Mouse (Mus musculus) limb, embryonic 14.5 days (tissue): ENCODE measurements around the gene Akap8. TPM values are rescaled to one million over a fixed set of nuclear protein-coding genes. Genes with fewer than 3 reads are reported as not detected.

Experiments used
- ATAC-seq: fragments of 200-750 bp; cut with Nextera tagmentation; 2 replicates; pipeline ENCODE4 v1.8.0; 2017; ENCODE audit warnings: low read depth, moderate number of reproducible peaks, moderate TSS enrichment; ENCODE audit not compliant: low FRiP score
- DNase-seq: peaks from one replicate; pipeline ENCODE4 v3.0.0-alpha.2; 2015; ENCODE audit warnings: low spot score
- H3K27ac ChIP-seq: fragments of 300-500 bp; sonication (generic); replicated peaks from 2 replicates; pipeline ENCODE4 v1.5.1; 2014; ENCODE audit warnings: low read depth, mild to moderate bottlenecking, low read length, moderate library complexity, mixed read lengths
- H3K27me3 ChIP-seq: fragments of 300-500 bp; sonication (generic); 2 replicates; pipeline ENCODE4 v1.6.1; 2014; ENCODE audit warnings: low read length, mixed read lengths; ENCODE audit not compliant: control insufficient read depth, insufficient read depth
- H3K36me3 ChIP-seq: fragments of 300-500 bp; sonication (generic); 2 replicates; pipeline ENCODE4 v1.6.1; 2014; ENCODE audit warnings: mild to moderate bottlenecking, low read length, moderate library complexity, mixed read lengths; ENCODE audit not compliant: control insufficient read depth, insufficient read depth
- H3K4me1 ChIP-seq: fragments of 300-500 bp; sonication (generic); 2 replicates; pipeline ENCODE4 v1.6.1; 2014; ENCODE audit warnings: antibody characterized with exemption, low read length, mixed read lengths; ENCODE audit not compliant: control insufficient read depth, insufficient read depth
- H3K4me2 ChIP-seq: fragments of 300-500 bp; sonication (generic); replicated peaks from 2 replicates; pipeline ENCODE4 v1.6.1; 2014; ENCODE audit warnings: low read depth, mild to moderate bottlenecking, low read length, moderate library complexity; ENCODE audit not compliant: severe bottlenecking
- H3K4me3 ChIP-seq: fragments of 300-500 bp; sonication (generic); replicated peaks from 2 replicates; pipeline ENCODE4 v1.5.1; 2014; ENCODE audit warnings: low read length
- H3K9ac ChIP-seq: fragments of 300-500 bp; sonication (generic); 2 replicates; pipeline ENCODE4 v1.6.1; 2014; ENCODE audit warnings: mild to moderate bottlenecking, low read depth, low read length, moderate library complexity; ENCODE audit not compliant: severe bottlenecking
- H3K9me3 ChIP-seq: fragments of 300-500 bp; sonication (generic); 2 replicates; pipeline ENCODE4 v1.6.1; 2016; ENCODE audit warnings: low read length; ENCODE audit not compliant: control insufficient read depth
- POLR2A ChIP-seq: fragments of 200-500 bp; IDR thresholded peaks from 2 replicates; pipeline ENCODE4 v1.8.0; 2012; ENCODE audit warnings: inconsistent platforms, mild to moderate bottlenecking, moderate library complexity, borderline replicate concordance; ENCODE audit not compliant: insufficient read depth, insufficient read length; ENCODE audit errors: extremely low read depth
- WGBS: fragments of 180-500 bp; shearing (Covaris S2); extraction: QIAGEN DNeasy Blood & Tissue Kit; methylation state at CpG from one replicate; pipeline ENCODE4 v1.1.7; 2014; 5-methylcytosine and 5-hydroxymethylcytosine counted together
- polyA plus RNA-seq, 2 experiments: library from polyadenylated mRNA; depleted of rRNA in 1 of 2; stranded (reverse) in 1 of 2; unstranded in 1 of 2; fragments of >200 nt; fragmentation: Nextera tagmentation in 1 of 2; extraction: Ambion mirVana in 1 of 2; gene quantifications; 2 replicates each; pipeline versions ENCODE4 v1.2.1 to v1.2.3; 2012 to 2014

Akap8 gene
- polyA plus RNA-seq, 2 experiments: 36.9 to 108 TPM

GRCm38 (mm10) chr17:32353696-32354095, 32.7 kb upstream of the Akap8 start:
- peaks cover 5% of the 10 kb centered on the region for H3K4me1 ChIP-seq
- H3K4me3 ChIP-seq: no peak overlapping the region
- H3K27ac ChIP-seq: no peak overlapping the region
- no peaks in the 10 kb centered on the region for H3K9me3 ChIP-seq
- H3K27me3 ChIP-seq: no peaks in the 10 kb centered on the region
- WGBS: 68% methylated on average over 4 of the region's 4 CpGs
- H3K4me2 ChIP-seq: no peak overlapping the region
- DNase-seq (peak; percentile 51), ATAC-seq (no peak)
- peaks cover 54% of the 10 kb centered on the region for H3K36me3 ChIP-seq
- no peak for TF ChIP-seq POLR2A
- no peak overlapping the region for H3K9ac ChIP-seq

GRCm38 (mm10) chr17:32351726-32352125, 30.7 kb upstream of the Akap8 start:
- no peak for ATAC-seq
- no peak for TF ChIP-seq POLR2A
- no peak for DNase-seq
- Histone ChIP-seq H3K4me3 (no peak overlapping the region), H3K27ac (no peak overlapping the region), H3K9me3 (no peaks in the 10 kb centered on the region), H3K4me1 (peaks cover 9% of the 10 kb centered on the region), H3K4me2 (no peak overlapping the region), H3K36me3 (peaks cover 35% of the 10 kb centered on the region), H3K27me3 (no peaks in the 10 kb centered on the region), H3K9ac (no peak overlapping the region)

- Histone ChIP-seq H3K27ac (no peak overlapping the region), H3K9me3 (no peaks in the 10 kb centered on the region), H3K4me1 (peaks cover 9% of the 10 kb centered on the region), H3K36me3 (peaks cover 30% of the 10 kb centered on the region), H3K9ac (no peak overlapping the region), H3K27me3 (no peaks in the 10 kb centered on the region), H3K4me3 (no peak overlapping the region), H3K4me2 (peak overlapping the region; percentile 50)
- ATAC-seq (no peak), DNase-seq (no peak)
- 82% methylated on average over 3 of the region's 3 CpGs for WGBS
- TF ChIP-seq POLR2A: no peak
These were observed 30.2 kb upstream of the Akap8 start for GRCm38 (mm10) chr17:32351269-32351668.

GRCm38 (mm10) chr17:32350382-32350983, 29.4 kb upstream of the Akap8 start, which contains the start of gene Akap8l:
Gene Akap8l (minus strand): TSS chr17:32350607.
- ATAC-seq (peak; percentile 97), DNase-seq (peak; percentile 98)
- under 1% methylated on average over 37 of the region's 37 CpGs for WGBS
- Histone ChIP-seq H3K4me2 (peak within 1 kb of the TSS; percentile 69), H3K27ac (peak within 1 kb of the TSS; percentile 44; the same call in 1 of the 2 replicates), H3K9ac (peak within 1 kb of the TSS; percentile 69), H3K27me3 (no peaks in the 10 kb centered on the region), H3K4me3 (peak within 1 kb of the TSS; percentile 91), H3K4me1 (peaks cover 9% of the 10 kb centered on the region), H3K9me3 (no peaks in the 10 kb centered on the region), H3K36me3 (peaks cover 22% of the 10 kb centered on the region)
- TF ChIP-seq POLR2A: peak; percentile 52; the same call in 1 of the 2 replicates

- Histone ChIP-seq H3K9ac (peak overlapping the region; percentile 69), H3K9me3 (no peaks in the 10 kb centered on the region), H3K4me2 (peak overlapping the region; percentile 69), H3K4me3 (peak overlapping the region; percentile 91), H3K27me3 (no peaks in the 10 kb centered on the region), H3K36me3 (peaks cover 20% of the 10 kb centered on the region), H3K4me1 (peaks cover 9% of the 10 kb centered on the region), H3K27ac (peak overlapping the region; percentile 44; the same call in 1 of the 2 replicates)
- DNase-seq (peak; percentile 23), ATAC-seq (no peak; the same call in none of the 2 replicates)
- no peak for TF ChIP-seq POLR2A
- under 1% methylated on average over 24 of the region's 24 CpGs for WGBS
These were observed 28.9 kb upstream of the Akap8 start for GRCm38 (mm10) chr17:32349851-32350381.
